In genomic region chr7:97271068-97271467, GRCm38 (mm10) we compare ENCODE assay signal across 28 mouse cellular contexts.
DNase-seq lines count a peak whose midpoint lies in the region; ATAC-seq and TF ChIP-seq lines count a peak whose summit lies in the region.
"Had no signal": no experiment of that assay in that cellular context is flagged by ENCODE, and none has a peak within 500 bp of the region (broad histone marks: within the 10 kb centered on the region; RNA-seq: fewer than 3 reads in every experiment).

No protein-coding gene starts in this region.

- no peak overlapping the region for H3K4me2 ChIP-seq in liver, embryonic 13.5 days
- H3K4me2 ChIP-seq: embryonic facial prominence, embryonic 13.5 days; forebrain, embryonic 15.5 days; hindbrain, embryonic 14.5 days; kidney, embryonic 15.5 days; limb, embryonic 15.5 days; lung, embryonic 14.5 days; midbrain, embryonic 12.5 days had no signal

- no peaks in the 10 kb centered on the region for H3K9me3 ChIP-seq in liver, embryonic 13.5 days (replicated peaks)
- H3K9me3 ChIP-seq: embryonic facial prominence, embryonic 13.5 days; forebrain, embryonic 10.5 days; forebrain, embryonic 15.5 days; kidney, embryonic 15.5 days; limb, embryonic 10.5 days; limb, embryonic 15.5 days; megakaryocyte, embryonic 14.5 days; midbrain, embryonic 12.5 days had no signal

- H3K27me3 ChIP-seq in liver, embryonic 13.5 days = no peaks in the 10 kb centered on the region
- H3K27me3 ChIP-seq: embryonic facial prominence, embryonic 13.5 days; forebrain, embryonic 15.5 days; kidney, embryonic 15.5 days; limb, embryonic 15.5 days; megakaryocyte, embryonic 14.5 days; midbrain, embryonic 12.5 days; Patski had no signal

- no peak for TF ChIP-seq CTCF in layer of hippocampus, adult 2 months (conservative IDR thresholded peaks at IDR 0.05)

- no peak overlapping the region for H3K4me3 ChIP-seq in layer of hippocampus, adult 2 months
- H3K4me3 ChIP-seq in liver, embryonic 13.5 days (replicated peaks) = no peak overlapping the region
- H3K4me3 ChIP-seq: embryonic facial prominence, embryonic 13.5 days; forebrain, embryonic 10.5 days; forebrain, embryonic 15.5 days; kidney, embryonic 15.5 days; limb, embryonic 10.5 days; limb, embryonic 15.5 days; megakaryocyte, embryonic 14.5 days; midbrain, embryonic 12.5 days had no signal

- WGBS in liver, embryonic 13.5 days (ENCODE audit: insufficient replicate concordance) = 70% methylated on average over 1 of the region's 1 CpGs

- no peak for ATAC-seq in liver, embryonic 13.5 days (ENCODE audit: low read depth)
- ATAC-seq in monocyte, adult 5-6 weeks (replicated peaks; ENCODE audit: insufficient number of reproducible peaks, low FRiP score, low TSS enrichment, poor library complexity, severe bottlenecking) = 0 out of 2 replicates have a peak, but pooled peaks have one; percentile 22
- ATAC-seq: forebrain, embryonic 15.5 days; Patski had no signal

- DNase-seq in layer of hippocampus, adult 2 months (ENCODE audit: low spot score in 2 of 2) = no peak
- no peak for DNase-seq in layer of hippocampus, adult 9-10 months (ENCODE audit: low spot score)
- DNase-seq in MEL-GATA-1-ER (ENCODE audit: extremely low read depth, low read depth) = peak; percentile 48
- DNase-seq in liver, embryonic 13.5 days = no peak
- no peak for DNase-seq in cerebellum, adult 18-20 months
- DNase-seq in adrenal gland, postnatal 36 days = no peak
- no peak for DNase-seq in right cerebral cortex, postnatal 4 days
- DNase-seq: adrenal gland, postnatal 10 days; B cell, adult 2 months; cerebellum, adult 11 months; cerebellum, adult 9-11 months; kidney, adult 11 months; kidney, postnatal 25 days; layer of hippocampus, postnatal 36 days; right cerebral cortex, postnatal 14 days had no signal

- peaks cover 27% of the 10 kb centered on the region for H3K4me1 ChIP-seq in liver, embryonic 13.5 days (replicated peaks)
- H3K4me1 ChIP-seq: embryonic facial prominence, embryonic 13.5 days; forebrain, embryonic 10.5 days; forebrain, embryonic 15.5 days; kidney, embryonic 15.5 days; limb, embryonic 10.5 days; limb, embryonic 15.5 days; midbrain, embryonic 12.5 days had no signal

- H3K27ac ChIP-seq in layer of hippocampus, adult 2 months = 0 out of 2 replicates have a peak overlapping the region, but pooled peaks have one; percentile 10
- peak overlapping the region; percentile 47 for H3K27ac ChIP-seq in liver, embryonic 13.5 days
- H3K27ac ChIP-seq: embryonic facial prominence, embryonic 13.5 days; forebrain, embryonic 10.5 days; forebrain, embryonic 15.5 days; hindbrain, embryonic 14.5 days; kidney, embryonic 15.5 days; limb, embryonic 10.5 days; limb, embryonic 15.5 days; midbrain, embryonic 12.5 days; stomach, postnatal 0 days had no signal

- no peaks in the 10 kb centered on the region for H3K36me3 ChIP-seq in liver, embryonic 13.5 days
- H3K36me3 ChIP-seq: limb, embryonic 15.5 days had no signal

- no peak overlapping the region for H3K9ac ChIP-seq in liver, embryonic 13.5 days
- H3K9ac ChIP-seq: embryonic facial prominence, embryonic 13.5 days; forebrain, embryonic 15.5 days; hindbrain, embryonic 14.5 days; kidney, embryonic 15.5 days; limb, embryonic 15.5 days; lung, embryonic 14.5 days; midbrain, embryonic 12.5 days had no signal
